Mouse (Mus musculus) CH12.LX (cell line): Measurements from ENCODE around the gene Baz2b. TPM values are rescaled to one million over a fixed set of nuclear protein-coding genes. Genes with fewer than 3 reads are reported as not detected.

Source experiments
- DNase-seq: peaks from one replicate; pipeline ENCODE4 v3.0.0-alpha.2; 2013; ENCODE audit errors: extremely low read depth
- H3K27ac ChIP-seq: 2 replicates; pipeline ENCODE4 v1.5.1; 2012; ENCODE audit warnings: low read depth, mild to moderate bottlenecking, control low read depth, moderate library complexity; ENCODE audit not compliant: insufficient read depth
- H3K27me3 ChIP-seq: replicated peaks from 2 replicates; pipeline ENCODE3; 2012; ENCODE audit warnings: inconsistent platforms
- H3K36me3 ChIP-seq, 2 experiments: replicated peaks in 1 of 2; 2 replicates each; pipeline versions ENCODE3 to v1.6.1; 2012; ENCODE audit warnings: inconsistent platforms in 1 of 2, low read length in 1 of 2, mild to moderate bottlenecking in 1 of 2, mixed read lengths in 1 of 2, moderate library complexity in 1 of 2; ENCODE audit not compliant: control insufficient read depth in 1 of 2, insufficient read depth in 1 of 2
- H3K4me1 ChIP-seq, 2 experiments: 2 replicates each; pipeline ENCODE4 v1.6.1; 2012; ENCODE audit warnings: inconsistent platforms in 1 of 2, moderate library complexity in 1 of 2; ENCODE audit not compliant: insufficient read depth in 2 of 2, control insufficient read depth in 1 of 2
- H3K4me2 ChIP-seq: 2 replicates; pipeline ENCODE4 v1.6.1; 2012; ENCODE audit warnings: low read depth, mild to moderate bottlenecking, control low read depth; ENCODE audit not compliant: poor library complexity, insufficient read depth, severe bottlenecking
- H3K4me3 ChIP-seq, 3 experiments: fragments of 150-350 bp in 1 of 3; sonication (generic) in 1 of 3; replicated peaks in 1 of 3; 2 replicates each; pipeline versions ENCODE3 to v1.5.1; 2011 to 2012; ENCODE audit warnings: low read depth in 2 of 3, low read length in 2 of 3, mild to moderate bottlenecking in 2 of 3, moderate library complexity in 2 of 3, control low read depth in 1 of 3, improper control_type of control experiment in 1 of 3, inconsistent platforms in 1 of 3, mixed read lengths in 1 of 3; ENCODE audit not compliant: poor library complexity in 1 of 3
- H3K79me2 ChIP-seq: replicated peaks from 2 replicates; pipeline ENCODE4 v1.6.1; 2012; ENCODE audit warnings: mild to moderate bottlenecking, moderate library complexity; ENCODE audit not compliant: control insufficient read depth, poor library complexity, insufficient read depth, severe bottlenecking; ENCODE audit errors: extremely low read depth
- H3K9ac ChIP-seq: 2 replicates; pipeline ENCODE4 v1.6.1; 2012; ENCODE audit warnings: low read depth, mild to moderate bottlenecking, control low read depth, moderate library complexity; ENCODE audit not compliant: insufficient read depth
- H3K9me3 ChIP-seq: replicated peaks from 2 replicates; pipeline ENCODE3; 2012; ENCODE audit warnings: low read length, inconsistent platforms, mixed read lengths
- CHD2 ChIP-seq: IDR thresholded peaks from 2 replicates; pipeline ENCODE4 v1.6.1; 2011; ENCODE audit warnings: low read length, improper control_type of control experiment
- CTCF ChIP-seq, 2 experiments: IDR thresholded peaks in 1 of 2; conservative IDR thresholded peaks in 1 of 2; 2 replicates each; pipeline ENCODE4 v1.5.1; 2011 to 2012; ENCODE audit warnings: low read depth in 2 of 2, low read length in 2 of 2, improper control_type of control experiment in 1 of 2, inconsistent platforms in 1 of 2, mild to moderate bottlenecking in 1 of 2, moderate library complexity in 1 of 2
- E2F4 ChIP-seq: IDR thresholded peaks from 2 replicates; pipeline ENCODE4 v1.6.1; 2011; ENCODE audit warnings: low read depth, low read length, improper control_type of control experiment; ENCODE audit not compliant: insufficient replicate concordance
- ETS1 ChIP-seq: conservative IDR thresholded peaks from 2 replicates; pipeline ENCODE4 v1.6.1; 2012; ENCODE audit warnings: low read depth, mild to moderate bottlenecking, inconsistent platforms, low read length, improper control_type of control experiment, moderate library complexity
- KAT2A ChIP-seq: IDR thresholded peaks from 2 replicates; pipeline ENCODE4 v1.6.1; 2012; ENCODE audit warnings: low read length, improper control_type of control experiment, inconsistent platforms; ENCODE audit not compliant: insufficient replicate concordance
- MAFK ChIP-seq: IDR thresholded peaks from 2 replicates; pipeline ENCODE4 v1.6.1; 2011; ENCODE audit warnings: low read length, improper control_type of control experiment; ENCODE audit not compliant: insufficient replicate concordance
- MEF2A ChIP-seq: IDR thresholded peaks from 2 replicates; pipeline ENCODE4 v1.6.1; 2014; ENCODE audit warnings: low read depth, mild to moderate bottlenecking, inconsistent platforms, low read length, improper control_type of control experiment, borderline replicate concordance
- MYC ChIP-seq: IDR thresholded peaks from 2 replicates; pipeline ENCODE4 v1.6.1; 2011; ENCODE audit warnings: low read depth, mild to moderate bottlenecking, improper control_type of control experiment, low read length
- PAX5 ChIP-seq: IDR thresholded peaks from 2 replicates; pipeline ENCODE4 v1.6.1; 2012; ENCODE audit warnings: low read length, inconsistent platforms, mixed read lengths
- POLR2AphosphoS2 ChIP-seq: IDR thresholded peaks from 2 replicates; pipeline ENCODE4 v1.6.1; 2011; ENCODE audit warnings: low read depth, low read length, improper control_type of control experiment
- RAD21 ChIP-seq: IDR thresholded peaks from 2 replicates; pipeline ENCODE4 v1.6.1; 2011; ENCODE audit warnings: low read depth, mild to moderate bottlenecking, low read length, improper control_type of control experiment, moderate library complexity
- TBP ChIP-seq: conservative IDR thresholded peaks from 2 replicates; pipeline ENCODE4 v1.6.1; 2011; ENCODE audit warnings: low read depth, low read length, improper control_type of control experiment
- UBTF ChIP-seq: IDR thresholded peaks from 2 replicates; pipeline ENCODE4 v1.6.1; 2012; ENCODE audit warnings: low read depth, mild to moderate bottlenecking, inconsistent platforms, low read length, improper control_type of control experiment, moderate library complexity
- USF2 ChIP-seq: conservative IDR thresholded peaks from 2 replicates; pipeline ENCODE4 v1.6.1; 2011; ENCODE audit warnings: low read depth, low read length, improper control_type of control experiment
- ZKSCAN1 ChIP-seq: IDR thresholded peaks from 2 replicates; pipeline ENCODE4 v1.6.1; 2012; ENCODE audit warnings: low read depth, inconsistent platforms, low read length, improper control_type of control experiment, borderline replicate concordance
- ZNF384 ChIP-seq: IDR thresholded peaks from 2 replicates; pipeline ENCODE4 v1.6.1; 2012; ENCODE audit warnings: low read depth, low read length, improper control_type of control experiment, inconsistent platforms
- dilution Hi-C: fragments of 300-500 bp; cut with MboI; formaldehyde crosslinking; loops from 2 replicates; pipeline ENCODE4 v1.14.3; 2020; ENCODE audit warnings: low sequenced_read_pairs; ENCODE audit not compliant: extremely low pct_unique_long_range_greater_than_20kb, extremely low pct_ligation_motif_present
- in situ Hi-C: fragments of 300-500 bp; cut with MboI; formaldehyde crosslinking; loops from 3 replicates; pipeline ENCODE4 v1.14.3; 2019; ENCODE audit warnings: low sequenced_read_pairs, low pct_ligation_motif_present, low pct_unique_long_range_greater_than_20kb, mixed read lengths
- polyA plus RNA-seq: library from polyadenylated mRNA; unstranded; fragments of >175 nt; gene quantifications from 2 replicates; pipeline ENCODE4 v1.2.1, GENCODE M21; 2012; ENCODE audit warnings: low read depth; ENCODE audit not compliant: insufficient read length
- total RNA-seq, 2 experiments: library from RNA; depleted of rRNA; stranded (reverse); fragments of 300-350 nt in 1 of 2; fragments of >200 nt in 1 of 2; gene quantifications; 2 replicates each; pipeline ENCODE4 v1.2.3; 2012 to 2014

The Baz2b gene
- total and polyA plus RNA-seq, 3 experiments = 17.3 to 36.3 (median 31.9) TPM

- no peak overlapping the region for H3K4me2 ChIP-seq
- peaks cover 85% of the 10 kb centered on the region for H3K79me2 ChIP-seq
- no peak for DNase-seq
- peaks cover 2 to 46% of the 10 kb centered on the region in 2 experiments; a peak in 2 of 4 replicates for H3K4me1 ChIP-seq
- H3K9me3 ChIP-seq = no peaks in the 10 kb centered on the region
- TF ChIP-seq MYC (no peak), MEF2A (no peak), CHD2 (no peak), ZKSCAN1 (no peak), TBP (no peak)
- dilution Hi-C loops (no loop called here), in situ Hi-C loops (no loop called here)
- peaks cover 6 to 43% of the 10 kb centered on the region in 2 experiments for H3K36me3 ChIP-seq
- no peak overlapping the region for H3K9ac ChIP-seq
- no peak overlapping the region for H3K27ac ChIP-seq
- no peak overlapping the region for H3K4me3 ChIP-seq
- no peaks in the 10 kb centered on the region for H3K27me3 ChIP-seq
These were observed 11.6 kb upstream of the Baz2b start for GRCm38 (mm10) chr2:60221236-60221635.

- no peak overlapping the region for H3K4me3 ChIP-seq
- no peak overlapping the region for H3K9ac ChIP-seq
- H3K4me1 ChIP-seq = peaks cover 8 to 74% of the 10 kb centered on the region in 2 experiments
- H3K4me2 ChIP-seq = no peak overlapping the region
- no peak overlapping the region for H3K27ac ChIP-seq
- H3K9me3 ChIP-seq = no peaks in the 10 kb centered on the region
- TF ChIP-seq USF2 = no peak
- no peak for TF ChIP-seq CTCF (conservative IDR thresholded peaks at IDR 0.05 in 1 of 2, IDR thresholded peaks at IDR 0.05 in 1 of 2; ENCODE audit: low read depth in 2 of 2, low read length in 2 of 2)
- no peak for TF ChIP-seq POLR2AphosphoS2
- no peak for TF ChIP-seq CHD2
- TF ChIP-seq RAD21 = no peak
- no peak for TF ChIP-seq MAFK
- no peak for TF ChIP-seq PAX5
- TF ChIP-seq ZNF384 = no peak
- TF ChIP-seq KAT2A = no peak
- TF ChIP-seq E2F4 = no peak
- no peak for TF ChIP-seq UBTF
- TF ChIP-seq ETS1 = no peak
- dilution Hi-C loops = no loop called here
- DNase-seq = no peak
- H3K36me3 ChIP-seq = peaks cover 12 to 52% of the 10 kb centered on the region in 2 experiments
- H3K27me3 ChIP-seq = no peaks in the 10 kb centered on the region
- in situ Hi-C loops = no loop called here
- peaks cover 87% of the 10 kb centered on the region for H3K79me2 ChIP-seq
These were observed 8.0 kb upstream of the Baz2b start for GRCm38 (mm10) chr2:60217620-60218019.
